Mouse (Mus musculus): ENCODE measurements at regions not wholly inside any gene's neighbourhood (a gene's known extent, or its start where the extent isn't known, plus 50 kb on each side); places are given as distances from the start of the nearest gene placed in this dataset.
"Not testable (repeated sequence)": the region's sequence is repeated elsewhere in the genome, so short reads cannot be mapped to it uniquely, and the experiment has no call there.

DNA sequence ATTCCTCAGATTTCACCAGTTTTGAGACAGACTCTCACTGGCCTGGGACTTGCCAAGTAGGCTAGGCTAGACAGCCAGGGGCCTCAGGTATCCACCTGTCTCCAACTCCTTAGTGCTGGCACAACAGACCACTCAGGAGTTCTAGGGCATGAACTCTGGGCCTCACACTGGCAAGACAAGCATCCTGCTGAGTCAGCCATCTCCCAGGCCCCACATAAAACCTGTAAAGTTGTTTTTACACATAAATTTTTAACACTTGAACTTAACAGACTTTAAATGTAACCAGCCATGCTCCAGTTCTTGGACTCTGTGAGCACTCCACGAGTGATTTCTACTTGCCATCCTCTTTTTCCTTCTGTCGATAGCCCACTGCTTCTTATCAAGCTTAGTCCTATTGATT is 205.5 kb upstream of the Hs6st1 start:
- in situ Hi-C loops (cut with MseI, MboI), result no loop called here

DNA sequence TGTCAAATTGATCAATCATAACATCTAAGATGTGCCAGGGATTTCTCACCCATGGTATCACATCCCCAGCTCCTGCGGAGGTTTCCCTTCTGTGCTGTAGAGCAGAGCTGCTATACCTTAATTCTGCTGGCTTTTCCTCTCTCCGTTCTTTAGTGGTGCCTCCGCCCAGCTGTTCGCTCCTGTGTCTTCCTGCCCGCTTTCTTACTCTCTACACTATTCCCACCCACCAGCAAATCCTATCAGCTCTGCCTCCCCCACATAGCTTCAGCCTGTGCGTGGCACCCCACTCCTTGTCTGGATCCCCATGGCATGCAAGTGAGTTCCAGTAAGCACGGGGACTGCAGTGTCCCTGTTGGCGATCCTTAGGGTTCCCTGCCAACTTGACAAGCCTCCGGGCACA is 204.0 kb upstream of the Hs6st1 start:
- in situ Hi-C loops (cut with MseI, MboI), result no loop called here

DNA sequence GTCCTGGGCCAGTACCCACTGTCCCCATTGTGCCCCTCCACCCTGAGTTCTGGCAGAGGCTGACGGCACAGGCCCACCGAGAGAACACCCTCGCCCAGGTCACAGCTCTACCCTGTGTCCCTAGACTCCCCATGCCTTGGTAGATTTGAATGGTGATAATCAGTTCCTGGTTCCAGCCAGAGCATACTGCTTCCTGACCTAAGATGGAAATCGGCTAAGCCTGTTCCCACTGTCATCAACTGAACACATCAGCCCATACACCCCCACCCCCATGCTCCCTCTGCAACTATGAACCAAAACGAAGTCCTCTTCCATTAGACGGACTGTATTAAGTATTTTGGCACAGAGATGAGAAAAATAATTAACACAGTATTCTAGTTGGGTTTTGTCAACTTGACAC is 202.9 kb upstream of the Hs6st1 start:
- in situ Hi-C loops (cut with MseI, MboI), result no loop called here

DNA sequence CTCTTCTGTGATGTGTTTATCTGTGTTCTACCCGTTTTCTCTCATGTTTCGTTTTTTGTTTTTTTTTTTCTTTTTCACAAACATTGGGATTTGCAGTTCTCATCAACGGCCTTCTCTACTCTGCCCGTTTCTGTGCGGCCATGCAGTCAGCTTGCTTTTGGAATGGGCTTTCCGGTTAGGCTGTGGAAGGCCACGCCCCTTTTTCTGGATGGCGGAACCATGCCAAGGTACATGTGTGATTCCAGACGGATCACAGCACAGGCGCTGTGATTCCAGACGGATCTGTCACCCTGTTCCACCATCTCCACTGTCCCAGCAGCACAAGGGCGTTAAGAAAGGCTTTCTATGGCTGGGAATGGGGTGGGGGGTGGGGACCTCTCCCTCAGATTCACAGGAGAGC is 201.6 kb upstream of the Hs6st1 start:
- in situ Hi-C loops (cut with MseI, MboI), result no loop called here

DNA sequence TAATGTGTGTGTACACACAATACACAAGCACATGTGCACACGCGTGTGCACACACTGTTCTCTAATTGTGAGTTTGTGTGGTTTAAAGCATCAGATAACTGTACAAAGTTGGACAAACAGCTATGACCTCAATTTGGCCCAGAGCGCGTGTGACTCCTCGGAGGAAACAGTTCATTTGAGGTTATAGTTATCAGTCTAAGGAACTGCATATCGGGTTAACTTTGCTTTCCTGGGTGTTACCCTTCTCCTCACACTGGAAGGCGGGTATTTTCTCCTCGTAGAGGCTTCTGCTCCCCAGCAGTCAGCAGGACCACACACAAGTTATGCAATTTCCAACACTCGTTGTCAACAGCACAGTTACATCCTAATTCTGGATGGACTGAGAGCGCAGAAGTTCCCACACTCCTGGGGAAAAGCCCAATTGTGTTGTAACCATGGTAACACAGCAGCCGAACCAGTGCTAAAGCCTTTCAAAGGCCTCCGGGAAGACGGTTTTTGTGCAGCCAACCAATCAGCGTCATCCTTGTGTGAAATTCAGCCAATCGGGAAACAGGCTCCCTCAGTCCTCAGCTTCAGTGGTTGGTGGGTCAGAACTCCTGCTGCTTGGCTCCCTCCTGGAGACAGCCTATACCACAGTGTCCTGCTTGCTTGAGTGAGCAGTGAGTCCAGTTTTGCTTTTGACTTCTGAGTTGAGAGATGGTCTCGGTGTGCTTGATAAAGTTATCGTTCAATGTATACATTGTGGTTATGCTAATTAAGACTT is 198.6 kb upstream of the Hs6st1 start:
- in situ Hi-C loops (cut with MseI, MboI), result no loop called here

DNA sequence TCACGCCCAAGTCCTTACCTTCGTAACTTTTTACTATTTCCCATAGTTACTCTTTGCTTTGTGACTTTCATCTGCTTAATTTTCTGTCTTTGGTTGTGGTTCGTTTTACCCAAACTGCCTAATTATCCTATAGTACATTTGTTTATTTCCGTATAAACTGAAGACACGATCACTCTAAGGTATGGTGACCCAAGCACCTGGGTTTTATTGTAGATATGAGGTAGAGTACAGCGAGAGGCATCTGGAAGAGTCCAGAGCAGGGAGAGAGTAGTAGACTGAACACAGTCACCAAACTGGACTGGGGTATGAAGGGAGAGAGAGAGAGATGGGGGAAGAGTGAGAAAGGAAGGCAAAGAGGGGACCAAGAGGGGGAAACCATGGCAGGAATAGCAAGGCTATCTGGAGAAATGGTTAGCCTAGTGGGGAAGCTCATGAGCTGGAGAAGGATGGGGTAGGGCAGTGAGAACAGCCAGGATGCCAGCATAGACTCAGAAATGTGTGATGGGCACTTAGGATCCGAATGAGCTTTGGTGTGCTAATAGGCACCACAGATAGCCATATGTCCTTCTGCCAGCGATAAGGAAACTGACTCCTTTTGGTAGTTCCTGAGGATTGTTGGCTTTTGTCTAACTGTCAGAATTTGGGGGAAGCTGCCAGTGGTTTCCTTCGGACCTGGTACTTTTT is 197.9 kb upstream of the Hs6st1 start:
- in situ Hi-C loops (cut with MseI, MboI), result no loop called here

DNA sequence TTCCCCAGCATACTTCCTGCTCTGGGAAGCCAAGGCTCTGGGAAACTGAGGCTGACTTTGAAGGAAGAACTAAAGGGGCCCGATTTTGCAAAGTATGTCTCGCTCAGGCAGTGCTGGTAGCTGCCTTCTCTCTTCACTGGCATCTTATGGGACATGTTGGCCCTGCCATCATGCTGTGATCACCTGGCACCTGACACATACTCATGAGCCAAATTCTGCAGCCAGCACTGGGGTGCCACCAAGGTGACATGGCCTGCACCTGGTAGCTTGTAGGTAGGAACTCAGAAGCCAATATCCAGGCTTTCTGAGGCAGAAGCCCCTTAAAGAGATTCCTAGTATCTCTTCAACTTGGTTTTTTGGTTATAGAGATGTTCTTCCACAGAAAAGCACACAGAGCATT is 195.2 kb upstream of the Hs6st1 start:
- in situ Hi-C loops (cut with MseI, MboI), result no loop called here

DNA sequence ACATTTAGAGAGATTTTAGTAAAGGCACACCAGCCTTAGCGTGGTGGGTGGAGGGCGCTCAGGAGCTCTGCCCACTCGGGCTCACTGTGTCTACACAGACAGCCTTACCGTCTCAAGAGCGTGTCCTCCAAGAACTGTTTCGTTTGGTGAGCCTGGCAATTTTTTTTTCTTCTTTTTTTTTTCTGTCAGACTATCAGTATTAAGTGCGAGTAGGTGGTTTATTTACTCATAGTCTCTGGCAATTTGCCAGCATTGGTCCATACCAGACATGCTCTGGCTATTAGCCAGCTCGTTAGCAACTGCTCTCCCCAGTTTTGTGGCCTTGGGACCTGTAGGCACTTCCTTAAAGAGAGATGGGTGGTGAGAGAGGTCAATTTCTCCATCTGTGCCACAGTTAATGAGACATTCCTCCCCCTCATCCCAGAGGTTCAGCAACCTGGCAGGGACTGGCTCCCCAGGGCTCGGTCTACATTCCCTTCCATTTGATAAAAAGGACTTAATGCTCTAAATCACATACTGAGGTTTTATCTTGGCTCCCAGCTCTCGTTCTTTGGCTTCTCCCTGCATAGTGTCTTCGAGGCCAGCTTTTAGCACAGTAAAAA is 192.9 kb upstream of the Hs6st1 start:
- in situ Hi-C loops (cut with MseI, MboI), result no loop called here

DNA sequence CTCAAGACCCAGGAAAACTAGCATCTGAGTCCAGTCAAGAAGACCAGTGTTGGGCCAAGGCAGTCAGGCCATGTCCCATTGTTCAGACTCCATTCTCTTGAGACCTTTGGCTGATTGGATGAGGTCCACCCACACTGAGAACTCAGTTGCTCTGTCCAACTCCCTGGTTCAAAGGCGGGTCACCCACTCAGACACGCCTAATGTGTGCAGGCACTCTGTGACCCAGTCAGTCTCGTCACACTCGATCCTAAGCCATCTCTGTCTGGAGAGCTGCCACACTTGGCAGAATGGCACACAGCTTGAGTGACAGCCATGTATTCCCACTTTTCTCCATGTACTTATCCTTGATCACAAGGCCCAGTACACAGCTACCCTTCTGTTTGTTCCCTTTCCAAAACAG is 189.8 kb upstream of the Hs6st1 start:
- in situ Hi-C loops (cut with MseI, MboI), result no loop called here

DNA sequence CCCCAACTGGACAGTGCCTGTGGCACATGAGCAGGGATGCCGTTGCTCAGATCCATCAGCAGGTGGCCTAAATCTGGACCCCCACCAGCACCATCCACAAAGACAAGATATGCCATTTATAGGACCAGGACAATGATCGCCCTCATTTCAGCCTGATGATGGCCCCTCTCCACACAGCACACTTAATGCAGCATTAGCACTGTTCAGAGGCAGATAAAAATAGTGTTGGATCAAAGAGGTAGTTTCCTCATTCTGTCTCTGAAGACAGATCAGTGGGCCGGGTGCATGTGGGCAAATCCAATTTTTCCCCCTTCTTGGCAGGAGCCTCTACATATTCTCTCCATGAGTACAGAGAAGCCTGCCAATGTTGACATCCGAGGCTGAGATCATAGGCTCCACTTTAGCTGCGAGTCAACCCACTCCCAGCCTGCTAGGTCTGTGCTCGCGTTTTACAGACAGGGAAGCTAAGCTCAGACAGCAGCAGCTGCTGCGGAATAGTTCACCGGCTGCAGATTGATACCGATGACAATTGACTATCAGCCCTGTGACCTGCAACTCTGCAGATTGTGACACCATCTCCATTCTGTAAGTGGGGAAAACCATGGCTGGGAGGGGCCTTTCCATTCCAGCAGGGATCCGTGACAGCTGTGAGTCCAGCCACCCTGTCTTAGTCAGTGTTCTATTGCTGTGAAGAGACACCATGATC is 188.7 kb upstream of the Hs6st1 start:
- in situ Hi-C loops (cut with MseI, MboI), result no loop called here

DNA sequence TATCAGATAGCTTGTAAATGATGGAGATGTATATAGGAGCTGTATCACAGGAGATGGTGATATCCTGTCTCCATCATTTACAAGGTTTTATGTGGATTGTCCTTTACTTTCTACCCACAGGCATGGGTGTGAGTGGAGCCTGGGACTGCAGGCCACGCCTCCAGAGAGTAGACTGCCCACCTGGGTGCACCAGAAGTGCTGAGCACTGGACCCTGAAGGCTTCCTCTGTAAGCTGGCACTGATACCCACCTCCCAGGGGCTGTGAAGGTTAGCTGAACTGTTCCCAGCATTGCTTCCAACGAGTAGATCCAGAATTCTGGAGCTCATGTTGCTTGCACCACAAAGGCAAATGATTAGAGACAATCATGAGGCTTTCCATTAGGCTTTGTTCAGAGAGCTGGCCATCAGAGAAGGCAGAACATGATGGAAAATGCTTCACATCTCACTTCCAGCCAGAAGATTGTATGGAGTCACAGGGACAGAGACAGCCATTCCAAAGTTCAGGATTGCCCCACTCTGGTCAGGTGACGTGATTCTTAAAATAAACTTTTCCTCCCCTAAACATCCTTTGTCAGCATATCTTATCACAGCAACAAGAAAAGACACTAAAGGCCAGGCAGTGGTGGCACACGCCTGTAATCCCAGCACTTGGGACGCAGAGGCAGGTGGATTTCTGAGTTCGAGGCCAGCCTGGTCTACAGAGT is 187.5 kb upstream of the Hs6st1 start:
- in situ Hi-C loops (cut with MseI, MboI), result no loop called here

DNA sequence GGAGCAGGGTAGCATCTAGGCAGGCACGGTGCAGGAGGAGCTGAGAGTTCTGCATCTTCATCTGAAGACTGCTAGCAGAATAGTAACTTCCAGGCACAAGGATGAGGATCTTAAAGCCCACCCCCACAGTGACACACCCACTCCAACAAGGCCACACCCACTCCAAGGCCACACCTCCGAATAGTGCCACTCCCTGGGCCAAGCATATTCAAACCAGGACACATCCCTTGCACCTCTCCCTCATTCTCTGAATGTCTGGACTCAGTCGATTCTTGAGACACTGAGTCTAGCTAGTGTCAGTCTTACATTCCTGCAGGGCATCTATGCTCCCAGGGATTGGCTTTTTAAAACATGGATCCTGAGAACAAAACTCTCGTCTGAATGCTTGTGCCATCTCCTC is 186.7 kb upstream of the Hs6st1 start:
- in situ Hi-C loops (cut with MseI, MboI), result no loop called here

DNA sequence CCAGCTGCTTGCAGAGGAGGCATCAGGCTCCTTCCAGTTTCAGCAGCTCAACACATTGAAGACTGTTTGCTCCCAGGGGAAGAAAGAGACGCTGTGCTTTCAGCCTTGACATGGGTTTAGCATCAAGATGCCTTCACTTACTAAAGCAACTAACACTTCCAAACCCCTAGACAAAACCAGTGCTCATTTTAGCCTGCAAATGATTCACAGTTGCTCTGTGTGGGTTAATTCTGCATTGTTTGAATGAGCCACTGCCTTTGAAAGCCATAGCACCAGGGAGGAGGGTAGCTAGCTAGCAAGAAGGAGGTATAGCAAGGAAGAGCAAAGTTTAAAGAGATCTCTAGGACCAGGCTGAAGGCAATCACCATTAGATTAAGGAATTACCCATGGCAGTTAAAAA is 186.1 kb upstream of the Hs6st1 start:
- in situ Hi-C loops (cut with MseI, MboI), result no loop called here

DNA sequence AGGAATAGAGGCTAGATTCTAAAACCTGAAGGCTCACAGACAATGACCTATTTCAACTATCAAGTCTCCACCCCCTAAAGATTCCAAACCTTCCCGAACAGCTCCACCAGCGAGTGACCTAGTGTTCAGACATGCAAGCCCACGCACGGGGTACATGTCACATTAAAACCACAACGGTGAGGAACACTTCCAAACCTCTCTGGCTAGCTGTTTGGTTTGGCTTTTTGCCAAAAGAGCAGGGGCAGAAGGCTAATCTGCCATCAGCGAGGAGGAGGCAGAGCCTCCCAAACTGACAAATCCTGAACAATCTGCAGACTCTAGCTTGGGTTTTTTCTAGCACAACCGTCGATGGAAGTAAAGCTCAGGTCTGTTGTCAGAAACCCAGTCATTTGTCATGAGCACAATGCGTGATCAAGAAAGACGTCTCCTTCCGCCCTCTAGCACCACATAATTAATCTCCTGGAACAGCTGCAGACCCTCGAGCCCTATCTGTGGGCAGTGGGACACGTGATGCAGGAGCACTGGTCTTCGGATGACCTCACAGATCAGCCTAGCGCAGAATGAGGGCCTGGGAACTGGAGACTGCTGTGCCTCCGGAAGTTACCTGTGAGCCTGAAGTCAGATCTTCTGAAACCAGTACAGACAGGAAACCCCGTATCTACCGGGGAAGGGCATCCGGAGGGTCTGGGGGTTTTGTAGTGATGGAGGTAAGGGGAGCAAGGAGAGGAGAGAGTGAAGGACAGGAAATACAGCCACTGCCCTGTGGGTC is 178.3 kb upstream of the Hs6st1 start:
- in situ Hi-C loops (cut with MseI, MboI), result no loop called here

DNA sequence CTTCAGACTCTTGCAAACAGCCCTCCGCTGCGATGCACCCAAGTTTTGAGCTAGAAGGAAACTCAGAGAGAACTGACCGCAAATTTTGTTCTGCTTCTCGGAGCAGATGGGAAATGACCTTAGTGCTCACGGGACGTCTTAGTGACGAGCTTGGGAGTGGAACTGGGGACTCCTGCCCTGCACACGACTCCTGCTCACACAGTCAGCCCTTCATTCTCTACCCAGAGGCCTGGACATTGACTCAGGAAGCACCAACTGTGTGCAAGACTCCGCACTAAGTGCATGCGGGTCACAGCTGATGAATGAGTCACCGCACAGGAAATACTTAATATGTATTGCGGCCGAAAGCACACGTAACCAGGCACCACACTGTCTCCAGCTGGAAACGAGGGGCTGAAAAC is 177.7 kb upstream of the Hs6st1 start:
- in situ Hi-C loops (cut with MseI, MboI), result no loop called here

DNA sequence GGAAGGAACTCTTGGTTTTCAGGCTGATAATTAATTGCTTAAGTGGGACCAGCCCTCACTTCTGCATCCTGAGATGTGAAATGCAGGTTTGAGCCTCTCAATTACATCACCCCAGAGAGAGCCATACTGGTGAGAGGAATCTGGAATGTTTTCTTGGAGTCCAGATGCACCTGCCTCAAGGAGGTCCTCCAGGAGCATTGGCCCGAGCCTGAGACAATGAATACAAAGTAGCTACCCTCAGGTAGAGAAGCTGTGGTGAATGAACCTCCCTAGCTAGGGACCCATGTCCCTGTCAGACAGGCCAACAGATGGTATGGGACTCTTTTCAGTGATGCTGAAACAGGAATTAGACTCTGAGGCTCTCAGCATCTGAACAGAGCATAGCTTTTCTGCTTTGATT is 168.7 kb upstream of the Hs6st1 start:
- in situ Hi-C loops (cut with MseI, MboI), result no loop called here

DNA sequence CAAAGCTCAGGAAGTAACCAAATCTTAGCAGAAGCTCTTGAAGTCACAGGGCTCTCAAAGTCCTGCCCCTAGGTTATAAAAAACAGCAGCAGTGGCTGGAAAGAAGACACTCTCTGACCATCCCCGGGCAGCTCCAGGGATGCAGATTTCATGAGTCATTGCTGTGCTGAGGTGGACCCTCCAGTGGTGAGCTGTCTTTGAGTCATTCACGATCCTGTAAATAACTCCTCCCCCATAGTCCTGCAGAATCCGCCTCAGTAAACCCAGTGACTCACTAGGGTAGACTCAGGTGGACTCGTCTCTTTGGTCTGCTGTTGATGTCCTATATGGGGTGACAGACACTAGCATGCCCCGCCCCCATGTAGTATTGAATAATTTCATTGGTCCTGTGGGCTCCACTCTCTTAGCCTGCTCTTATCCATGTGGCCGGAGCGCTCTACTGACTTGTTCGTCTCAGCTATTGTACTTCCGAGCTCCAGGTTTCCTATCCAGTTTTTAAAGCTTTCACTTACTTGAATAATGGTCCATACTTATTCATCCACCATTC is 164.1 kb upstream of the Hs6st1 start:
- in situ Hi-C loops (cut with MseI, MboI), result no loop called here

DNA sequence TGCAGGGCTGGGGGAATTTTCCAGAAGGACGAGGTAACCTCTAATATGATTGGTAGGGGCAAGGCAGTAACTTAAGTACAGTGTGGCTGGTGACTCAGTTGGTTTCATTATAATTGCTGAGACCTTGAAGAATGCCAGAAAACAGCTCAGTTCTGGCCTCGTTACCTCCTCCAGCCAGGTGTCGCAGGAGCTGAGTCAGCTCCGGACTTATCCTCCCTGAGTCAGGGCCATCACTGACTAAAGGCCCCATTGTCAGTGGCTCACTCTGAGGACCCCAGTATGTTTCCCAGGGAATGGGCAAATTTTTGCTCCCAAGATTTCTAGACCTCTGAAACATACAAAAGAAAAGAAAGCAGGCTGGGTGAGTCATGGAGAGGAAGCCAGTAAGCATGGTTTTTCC is 154.6 kb upstream of the Hs6st1 start:
- in situ Hi-C loops (cut with MseI, MboI), result no loop called here

DNA sequence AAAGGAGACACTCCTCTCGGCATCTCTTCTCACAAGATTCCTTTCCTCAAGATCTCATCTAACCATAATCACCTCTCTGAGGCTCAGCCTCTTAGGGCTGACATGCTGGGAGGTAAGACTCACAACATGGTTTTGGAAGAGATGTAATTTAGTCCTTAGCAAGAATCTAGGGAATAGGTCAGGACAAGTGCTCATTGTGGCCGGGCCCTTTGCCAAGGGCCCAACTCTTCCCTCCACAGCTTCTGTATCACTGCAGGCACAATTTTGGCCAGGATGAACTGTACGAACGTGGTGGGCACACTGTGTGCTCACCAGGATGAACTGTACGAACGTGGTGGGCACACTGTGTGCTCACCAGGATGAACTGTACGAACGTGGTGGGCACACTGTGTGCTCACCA is 154.0 kb upstream of the Hs6st1 start:
- in situ Hi-C loops (cut with MseI, MboI), result not testable (repeated sequence)

DNA sequence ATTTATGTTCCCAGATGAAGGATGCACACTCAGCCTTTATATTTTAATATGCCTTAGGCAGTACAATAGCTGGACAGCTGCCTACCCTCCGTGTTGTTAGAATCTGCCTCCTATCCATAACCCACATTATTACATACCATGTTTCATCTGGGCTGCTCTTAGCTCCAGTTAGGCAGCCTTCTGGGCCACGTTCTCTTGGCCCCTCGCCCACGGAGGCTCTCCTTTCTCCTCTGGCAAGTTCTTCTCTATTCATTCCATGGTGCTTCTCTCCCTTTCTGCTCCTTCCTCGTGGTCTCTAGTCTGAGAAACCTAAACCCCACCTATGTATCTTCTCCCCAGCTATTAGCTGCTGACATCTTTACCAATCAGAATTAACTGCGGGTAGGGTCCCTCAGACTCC is 152.7 kb upstream of the Hs6st1 start:
- in situ Hi-C loops (cut with MseI, MboI), result no loop called here
